Mouse (Mus musculus): Measurements from ENCODE around the gene Tmbim1. TPM values are rescaled to one million over a fixed set of nuclear protein-coding genes. Genes with fewer than 3 reads are reported as not detected.

Gene Tmbim1
- total RNA-seq, 2 experiments from 2014 or later, result 34.6 to 39.4 TPM

DNA sequence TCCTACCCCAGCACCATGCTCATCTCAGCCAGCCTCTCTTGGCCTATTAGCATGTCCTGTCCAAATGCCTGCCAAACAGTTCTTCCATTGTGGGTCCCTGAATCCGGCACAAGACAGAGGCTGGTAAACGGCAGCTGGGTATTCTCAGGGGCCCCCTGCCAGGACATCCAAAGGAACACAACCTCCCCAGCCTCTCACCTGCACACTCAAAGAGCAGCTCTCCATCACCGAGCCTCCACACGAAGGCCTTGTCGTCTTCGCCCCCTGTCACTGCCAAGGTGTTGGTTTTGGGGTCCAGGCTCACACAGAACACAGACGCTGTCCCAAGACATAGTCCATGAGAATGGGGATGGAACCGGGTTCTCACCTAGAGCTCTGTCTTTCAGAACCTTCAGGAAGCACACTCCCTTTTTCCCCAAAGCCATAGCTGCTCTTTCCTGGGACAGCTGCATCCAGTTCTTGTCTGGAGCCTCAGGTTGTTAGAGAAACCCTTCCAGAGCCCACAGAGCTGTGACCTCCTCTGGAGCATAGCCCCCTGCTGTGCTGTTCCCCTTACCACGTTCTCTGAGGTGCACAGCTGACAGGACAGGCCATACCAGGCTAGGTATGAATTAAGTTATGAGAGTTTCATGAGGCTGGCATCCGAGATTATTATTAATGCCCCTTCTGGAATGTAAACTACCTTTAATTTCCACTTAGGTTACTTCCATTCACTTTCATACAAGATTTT, 22.4 kb downstream of the Tmbim1 start:
- intact Hi-C loops (cut with DNase I), result no loop called here

DNA sequence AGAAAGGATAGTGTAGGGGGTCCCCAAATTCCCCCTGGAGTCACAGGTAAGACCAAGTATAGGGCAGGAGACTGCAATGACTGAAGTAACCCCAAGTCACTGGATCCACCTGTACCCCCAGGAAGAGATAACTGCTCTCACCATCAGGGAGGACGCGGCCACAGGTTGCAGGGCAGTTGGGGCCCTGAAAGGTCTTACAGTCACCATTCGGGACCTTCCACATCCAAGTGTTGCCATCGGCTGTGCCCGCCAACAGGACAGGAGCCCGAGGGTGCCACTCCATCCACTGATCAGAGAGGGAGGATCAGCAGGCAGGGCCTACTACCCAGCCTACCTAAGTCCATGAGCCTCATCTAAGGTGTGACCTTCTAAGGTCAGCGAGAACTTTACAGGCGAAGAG, 23.5 kb downstream of the Tmbim1 start:
- intact Hi-C loops (cut with DNase I), result loop anchor here (2.0 kb wide), 1 partner anchor 43 kb away; no protein-coding TSS in a partner anchor
- no peak for DNase-seq

More for the DNA sequence above, 22.4 kb downstream of the Tmbim1 start:
- no peak for DNase-seq

DNA sequence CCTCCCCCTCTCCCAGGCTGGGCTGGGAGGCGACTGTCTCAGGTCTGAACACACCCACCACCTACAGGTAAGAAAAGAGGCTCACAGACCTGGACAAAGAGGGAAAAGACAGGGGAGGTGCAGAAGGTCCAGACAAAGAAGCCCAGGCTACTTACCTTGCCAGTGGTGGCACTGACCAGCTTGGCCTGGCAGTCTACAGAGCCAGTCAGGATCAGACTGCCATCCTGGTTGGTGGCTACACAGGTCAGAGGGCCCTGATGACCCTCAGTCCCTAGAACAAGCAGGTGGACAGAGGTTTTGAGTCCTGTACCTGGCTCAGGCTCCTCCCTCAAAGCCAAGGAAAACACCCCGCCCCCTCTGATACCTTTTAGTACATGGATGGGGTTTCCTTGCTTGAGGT, 24.1 kb downstream of the Tmbim1 start:
- intact Hi-C loops (cut with DNase I), result loop anchor here (2.0 kb wide), 1 partner anchor 43 kb away; no protein-coding TSS in a partner anchor
- no peak for DNase-seq

- intact Hi-C loops (cut with DNase I), result loop anchor here (2.0 kb wide), 1 partner anchor 42 kb away; no protein-coding TSS in a partner anchor
Measured at GRCm38 (mm10) chr1:74280591-74281325, 24.7 kb downstream of the Tmbim1 start.

GRCm38 (mm10) chr1:74278988-74279387, 26.4 kb downstream of the Tmbim1 start:
- intact Hi-C loops (cut with DNase I), result no loop called here
- no peak for DNase-seq

More at GRCm38 (mm10) chr1:74280591-74281325, 24.7 kb downstream of the Tmbim1 start:
- DNase-seq, result no peak

DNA sequence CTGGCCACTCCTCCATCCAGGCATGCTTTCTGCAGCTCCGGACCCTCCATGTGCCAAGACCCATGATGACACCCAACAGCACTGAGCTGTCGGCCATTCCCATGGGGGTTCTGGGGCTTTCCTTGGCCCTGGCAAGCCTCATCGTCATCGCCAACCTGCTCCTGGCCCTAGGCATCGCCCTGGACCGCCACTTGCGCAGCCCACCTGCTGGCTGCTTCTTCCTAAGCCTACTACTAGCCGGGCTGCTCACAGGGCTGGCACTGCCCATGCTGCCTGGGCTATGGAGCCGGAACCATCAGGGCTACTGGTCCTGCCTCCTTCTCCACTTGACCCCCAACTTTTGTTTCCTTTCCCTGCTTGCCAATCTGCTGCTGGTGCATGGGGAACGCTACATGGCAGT, 26.9 kb downstream of the Tmbim1 start, which contains the start of gene Gpbar1:
Gene Gpbar1 (plus strand): TSS at position 13 of the 400 bp plus-strand sequence.
- no peak for DNase-seq
- intact Hi-C loops (cut with DNase I), result no loop called here

DNA sequence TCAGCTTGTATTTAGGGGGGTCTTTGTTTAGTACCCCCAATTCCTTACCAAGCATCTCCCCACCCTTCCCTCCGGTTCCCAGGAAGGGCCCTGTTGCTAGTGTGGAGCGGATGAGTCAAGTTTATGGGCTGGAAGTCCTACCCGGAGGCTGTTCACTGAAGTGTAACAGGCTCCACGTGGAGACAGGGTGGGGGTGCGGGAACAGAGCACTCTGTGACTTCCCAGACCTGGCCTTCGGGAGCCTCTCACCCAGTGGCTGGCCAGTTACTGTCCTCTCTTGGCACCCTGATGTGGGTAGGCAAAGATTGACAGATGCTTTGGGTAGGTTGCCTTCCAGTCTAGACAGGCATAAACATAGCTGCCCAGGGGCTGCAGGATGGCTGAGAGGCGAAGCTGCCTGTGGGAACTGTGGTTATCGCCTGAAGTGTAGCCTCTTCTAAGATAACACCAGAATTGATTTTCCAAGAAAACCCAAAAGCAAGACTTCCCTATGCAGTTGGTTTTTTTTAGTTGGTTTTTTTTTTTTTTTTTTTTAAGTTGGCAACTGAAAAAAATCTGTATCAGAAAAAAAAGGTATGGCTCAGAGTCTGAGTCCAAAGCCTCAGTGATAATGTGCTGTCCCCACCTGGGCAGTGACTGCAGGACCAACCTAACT, 27.4 kb downstream of the Tmbim1 start:
- intact Hi-C loops (cut with DNase I), result no loop called here
- DNase-seq, result no peak

DNA sequence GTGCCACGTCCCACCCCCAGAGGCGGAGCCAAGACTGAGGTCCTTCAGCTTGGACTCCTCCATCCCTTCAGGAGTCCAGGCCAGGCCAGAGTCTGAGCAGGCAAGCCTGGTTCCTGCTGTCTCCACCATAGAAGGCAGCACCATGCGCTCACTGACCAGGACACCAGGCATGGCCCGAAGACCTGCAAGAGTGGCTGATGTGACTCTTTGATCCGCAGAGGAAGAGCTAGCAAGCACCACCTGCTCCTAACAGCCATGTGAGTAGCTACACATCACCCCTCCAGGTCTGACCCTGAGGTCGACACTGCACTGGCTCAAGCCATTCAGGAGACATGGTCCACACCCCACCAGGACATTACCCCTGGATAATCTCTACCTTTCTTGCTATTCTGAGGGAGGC, 28.4 kb downstream of the Tmbim1 start:
- no peak for DNase-seq
- intact Hi-C loops (cut with DNase I), result no loop called here

- intact Hi-C loops (cut with DNase I), result no loop called here
- no peak for DNase-seq
Measured at GRCm38 (mm10) chr1:74275015-74275414, 30.4 kb downstream of the Tmbim1 start.

GRCm38 (mm10) chr1:74271659-74272058, 33.8 kb downstream of the Tmbim1 start:
- intact Hi-C loops (cut with DNase I), result no loop called here
- DNase-seq, result no peak

- intact Hi-C loops (cut with DNase I), result loop anchor here (5.0 kb wide), 1 partner anchor 61 kb away; no protein-coding TSS in a partner anchor
Measured at GRCm38 (mm10) chr1:74268750-74269149, 36.7 kb downstream of the Tmbim1 start.

GRCm38 (mm10) chr1:74262510-74262909, 42.9 kb downstream of the Tmbim1 start:
- intact Hi-C loops (cut with DNase I), result no loop called here
- DNase-seq, result no peak

More at GRCm38 (mm10) chr1:74268750-74269149, 36.7 kb downstream of the Tmbim1 start:
- no peak for DNase-seq

GRCm38 (mm10) chr1:74256782-74257181, 48.6 kb downstream of the Tmbim1 start:
- intact Hi-C loops (cut with DNase I), result no loop called here
- no peak for DNase-seq

DNA sequence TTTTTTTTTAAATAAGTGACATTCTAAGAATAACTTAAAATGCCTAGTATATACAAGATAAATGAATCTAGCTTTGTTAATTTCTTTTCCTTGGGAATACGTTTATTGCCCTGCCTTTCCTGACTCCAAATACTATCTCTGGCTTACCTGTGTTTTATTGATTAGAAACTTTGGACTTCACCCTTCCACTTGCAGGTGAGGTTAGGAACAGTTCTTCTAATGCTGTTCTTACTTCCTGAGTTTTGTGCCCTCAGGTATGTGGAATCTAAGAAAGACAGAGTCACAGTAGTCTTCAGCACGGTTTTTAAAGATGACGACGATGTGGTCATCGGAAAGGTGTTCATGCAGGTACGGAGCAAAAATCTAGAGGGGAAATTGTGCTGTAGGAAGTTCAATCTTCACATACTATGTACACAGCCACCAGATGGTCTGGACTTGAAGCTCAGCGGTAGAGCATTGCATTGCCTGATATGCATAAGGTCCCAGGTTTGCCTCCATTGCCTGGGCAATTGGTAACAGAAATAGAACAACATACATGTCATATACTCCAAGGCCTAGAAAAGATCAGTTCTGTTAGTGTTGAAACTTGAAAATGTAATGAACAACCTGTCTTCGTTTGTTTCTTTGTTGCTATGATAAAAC, 49.6 kb downstream of the Tmbim1 start:
- no peak for DNase-seq
- intact Hi-C loops (cut with DNase I), result no loop called here

DNA sequence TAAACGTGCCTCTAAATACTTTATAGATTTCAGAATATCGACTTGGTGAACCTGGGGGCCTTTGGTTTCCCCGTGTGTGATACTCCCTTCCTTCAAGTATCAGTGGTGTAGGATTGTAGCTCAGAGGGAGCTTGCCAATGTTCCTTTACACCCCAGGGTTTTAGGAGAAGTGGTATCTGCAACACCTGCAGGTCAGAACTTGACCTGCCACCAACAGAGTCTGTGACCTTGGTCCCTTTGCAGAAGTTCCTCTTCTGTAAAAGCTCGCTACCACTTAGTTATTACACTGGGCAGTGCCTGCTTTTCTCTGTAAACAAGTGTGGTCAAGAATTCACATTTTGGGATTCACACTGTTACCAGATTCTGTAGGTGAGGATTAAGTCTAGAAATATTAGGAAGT, 55.3 kb downstream of the Tmbim1 start:
- no peak for DNase-seq

GRCm38 (mm10) chr1:74249331-74249980, 56.0 kb downstream of the Tmbim1 start:
- intact Hi-C loops (cut with DNase I), result no loop called here
- DNase-seq, result no peak

More for the DNA sequence above, 55.3 kb downstream of the Tmbim1 start:
- intact Hi-C loops (cut with DNase I), result no loop called here

GRCm38 (mm10) chr1:74248799-74249198, 56.6 kb downstream of the Tmbim1 start:
- DNase-seq, result peak; percentile 37 to 41
- intact Hi-C loops (cut with DNase I), result no loop called here

DNA sequence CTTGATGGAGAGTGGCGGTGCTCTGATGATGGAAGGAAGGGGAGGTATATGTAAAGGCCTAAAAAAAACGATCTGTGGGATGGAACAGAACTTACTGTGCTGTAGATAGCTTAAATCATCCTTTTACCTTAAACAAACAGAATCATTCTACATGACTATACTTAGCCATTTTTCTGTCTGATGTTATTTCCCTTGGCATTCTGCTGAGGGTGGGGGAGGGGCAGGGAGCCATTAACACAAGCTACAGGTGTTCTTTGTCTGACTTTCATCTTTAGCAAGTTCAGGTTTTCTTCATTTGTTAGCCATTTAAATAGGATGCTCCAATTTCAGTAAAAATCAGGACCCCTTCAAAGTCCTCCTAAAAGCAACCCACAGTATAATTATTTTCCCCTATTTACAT, 59.9 kb downstream of the Tmbim1 start:
- no peak for DNase-seq
- intact Hi-C loops (cut with DNase I), result no loop called here

DNA sequence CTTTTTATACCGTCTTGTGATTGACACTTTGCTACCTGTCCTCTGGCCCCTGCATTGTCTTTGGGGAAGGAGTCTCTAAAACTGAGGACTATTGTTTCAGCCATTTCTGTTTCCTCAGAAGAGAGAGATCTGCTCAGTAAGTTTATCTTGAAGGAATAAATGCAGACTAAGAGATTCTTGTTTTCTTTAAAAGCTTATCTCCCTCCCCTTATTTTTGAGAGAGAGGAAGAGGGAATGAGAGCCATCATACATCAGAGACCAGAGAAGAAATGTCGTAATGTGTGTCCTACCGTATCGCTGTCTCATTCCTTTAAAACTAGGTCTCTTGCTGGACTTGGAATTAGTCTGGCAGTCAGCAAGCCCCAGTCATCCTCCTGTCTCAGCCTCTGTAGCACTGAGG, 64.6 kb downstream of the Tmbim1 start:
- intact Hi-C loops (cut with DNase I), result no loop called here
- DNase-seq, result no peak

GRCm38 (mm10) chr1:74240311-74240710, 65.1 kb downstream of the Tmbim1 start:
- DNase-seq, result peak; percentile 13 to 51
- intact Hi-C loops (cut with DNase I), result no loop called here

All from heart, postnatal 14 days (tissue).